Mouse (Mus musculus): ENCODE measurements around the gene Mt2. TPM values are rescaled to one million over a fixed set of nuclear protein-coding genes. Genes with fewer than 3 reads are reported as not detected.
"Not testable (repeated sequence)": the region's sequence is repeated elsewhere in the genome, so short reads cannot be mapped to it uniquely, and the experiment has no call there.

The Mt2 gene
- polyA plus RNA-seq, 1 experiment from 2014 or later, result 1,547 TPM

DNA sequence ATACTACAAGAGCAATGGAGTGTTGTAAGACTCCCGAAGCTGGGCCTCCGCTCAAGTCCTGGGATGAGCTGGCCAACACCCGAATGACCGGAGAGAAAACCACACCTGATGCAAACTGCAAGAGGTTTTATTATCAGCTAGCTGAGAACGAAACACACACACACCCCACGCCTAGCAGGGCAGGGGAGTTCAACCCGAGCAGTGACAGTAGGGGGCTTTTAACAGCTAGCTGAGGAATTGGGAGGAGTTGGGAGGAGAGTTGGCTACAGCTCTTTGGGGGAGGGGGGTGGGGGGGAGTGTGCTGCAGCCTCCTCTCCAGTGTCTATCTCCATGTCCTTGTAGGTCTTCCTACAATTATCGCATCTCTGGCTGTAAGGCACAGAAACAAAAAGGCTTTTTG, 6.7 kb upstream of the Mt2 start:
- H3K9ac ChIP-seq (ENCODE audit: low read depth, low read length); H3K9me3 ChIP-seq (replicated peaks; ENCODE audit: control insufficient read depth, low read length); H3K36me3 ChIP-seq (ENCODE audit: control insufficient read depth, insufficient read depth); H3K4me2 ChIP-seq (ENCODE audit: low read depth, low read length); H3K27me3 ChIP-seq (ENCODE audit: control insufficient read depth, insufficient read depth, low read depth, low read length); H3K27ac ChIP-seq (ENCODE audit: low read length); ATAC-seq (ENCODE audit: low read depth); H3K4me3 ChIP-seq (ENCODE audit: low read depth, low read length): not testable (repeated sequence)
- peaks cover 26% of the 10 kb centered on the region for H3K4me1 ChIP-seq (ENCODE audit: control insufficient read depth, low read depth, low read length)
- 60% methylated on average over 8 of the region's 8 CpGs for WGBS (ENCODE audit: insufficient replicate concordance)

DNA sequence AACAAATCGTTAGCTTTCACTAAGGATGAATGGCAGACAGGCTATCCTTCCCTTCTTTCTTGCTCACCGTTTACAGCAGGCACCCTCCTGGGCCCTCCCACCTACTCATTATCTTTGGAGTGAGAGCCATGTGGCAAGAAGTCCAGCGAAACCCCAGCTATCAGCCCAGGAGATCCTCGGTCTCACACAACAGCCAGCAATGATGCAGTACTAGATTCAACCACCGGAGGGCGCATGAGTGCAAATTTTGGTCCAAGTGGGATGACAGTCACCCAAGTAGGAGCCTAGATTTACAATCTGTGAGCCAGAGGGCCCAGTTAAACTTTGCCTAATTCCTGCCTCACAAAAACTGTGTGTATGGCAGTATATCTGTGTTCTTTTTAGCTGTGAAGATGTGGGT, 5.2 kb upstream of the Mt2 start:
- no peak overlapping the region for H3K4me2 ChIP-seq (ENCODE audit: low read depth, low read length)
- peaks cover 40% of the 10 kb centered on the region for H3K4me1 ChIP-seq (ENCODE audit: control insufficient read depth, low read depth, low read length)
- 3% methylated on average over 6 of the region's 6 CpGs for WGBS (ENCODE audit: insufficient replicate concordance)
- H3K27ac ChIP-seq (ENCODE audit: low read length), result no peak overlapping the region
- no peaks in the 10 kb centered on the region for H3K36me3 ChIP-seq (ENCODE audit: control insufficient read depth, insufficient read depth)
- ATAC-seq (ENCODE audit: low read depth), result no peak
- H3K27me3 ChIP-seq (ENCODE audit: control insufficient read depth, insufficient read depth, low read depth, low read length), result no peaks in the 10 kb centered on the region
- H3K9me3 ChIP-seq (replicated peaks; ENCODE audit: control insufficient read depth, low read length), result no peaks in the 10 kb centered on the region
- H3K9ac ChIP-seq (ENCODE audit: low read depth, low read length), result no peak overlapping the region
- H3K4me3 ChIP-seq (ENCODE audit: low read depth, low read length), result no peak overlapping the region

DNA sequence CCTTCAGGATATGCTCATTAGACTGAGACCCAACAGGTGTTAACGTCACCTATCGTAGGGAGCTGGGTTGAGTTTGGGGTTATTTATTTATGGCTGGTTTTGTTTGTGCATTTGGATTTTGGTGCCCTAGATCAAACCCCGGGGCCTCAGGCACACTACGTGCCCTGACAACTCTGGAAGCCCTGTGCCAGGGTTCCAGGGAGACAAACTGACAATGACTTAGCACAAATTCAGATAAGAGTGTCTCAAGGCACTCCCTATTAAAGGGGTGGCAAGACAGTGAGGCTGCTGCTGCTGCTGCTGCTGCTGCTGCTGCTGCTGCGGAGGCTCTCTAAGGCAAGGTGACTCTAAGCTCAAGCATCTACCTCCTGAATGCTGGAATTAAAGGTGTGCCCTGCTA, 2.9 kb upstream of the Mt2 start:
- ATAC-seq (ENCODE audit: low read depth), result peak; percentile 56
- H3K36me3 ChIP-seq (ENCODE audit: control insufficient read depth, insufficient read depth), result no peaks in the 10 kb centered on the region
- peaks cover 44% of the 10 kb centered on the region for H3K4me1 ChIP-seq (ENCODE audit: control insufficient read depth, low read depth, low read length)
- H3K9ac ChIP-seq (ENCODE audit: low read depth, low read length), result peak overlapping the region; percentile 89
- H3K4me3 ChIP-seq (ENCODE audit: low read depth, low read length), result peak overlapping the region; percentile 86
- H3K27ac ChIP-seq (ENCODE audit: low read length), result peak overlapping the region; percentile 99
- no peaks in the 10 kb centered on the region for H3K27me3 ChIP-seq (ENCODE audit: control insufficient read depth, insufficient read depth, low read depth, low read length)
- WGBS (ENCODE audit: insufficient replicate concordance), result 33% methylated on average over 5 of the region's 5 CpGs
- peak overlapping the region; percentile 44 for H3K4me2 ChIP-seq (ENCODE audit: low read depth, low read length)
- no peaks in the 10 kb centered on the region for H3K9me3 ChIP-seq (replicated peaks; ENCODE audit: control insufficient read depth, low read length)

DNA sequence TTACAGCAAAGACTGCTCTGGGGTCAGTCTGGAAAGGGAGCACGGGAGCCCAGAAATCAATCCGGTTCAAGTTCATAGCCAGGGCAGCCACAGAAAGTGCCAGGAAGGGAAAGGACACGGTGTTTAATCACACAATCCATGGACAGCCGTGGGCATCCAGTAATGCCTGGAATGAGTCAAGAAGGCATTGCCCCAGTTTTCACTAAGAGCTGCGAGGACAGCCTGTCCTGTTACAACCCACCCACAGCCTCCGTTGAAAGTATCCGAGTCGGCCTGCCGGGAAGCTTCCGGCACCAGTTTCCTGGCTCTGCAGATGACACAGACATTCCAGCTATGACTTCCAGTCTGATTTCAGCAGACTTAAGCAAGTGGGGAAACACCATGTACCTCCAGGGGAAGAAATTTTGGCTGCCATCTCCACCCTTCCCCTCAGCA, 1.1 kb upstream of the Mt2 start:
- Histone ChIP-seq H3K4me3 (ENCODE audit: low read depth, low read length) (peak overlapping the region; percentile 86), H3K36me3 (ENCODE audit: control insufficient read depth, insufficient read depth) (no peaks in the 10 kb centered on the region), H3K27ac (ENCODE audit: low read length) (peak overlapping the region; percentile 99), H3K9ac (ENCODE audit: low read depth, low read length) (peak overlapping the region; percentile 89), H3K27me3 (ENCODE audit: control insufficient read depth, insufficient read depth, low read depth, low read length) (no peaks in the 10 kb centered on the region), H3K4me2 (ENCODE audit: low read depth, low read length) (peak overlapping the region; percentile 89), H3K9me3 (replicated peaks; ENCODE audit: control insufficient read depth, low read length) (no peaks in the 10 kb centered on the region), H3K4me1 (ENCODE audit: control insufficient read depth, low read depth, low read length) (peaks cover 56% of the 10 kb centered on the region)
- ATAC-seq (ENCODE audit: low read depth), result no peak
- 41% methylated on average over 10 of the region's 10 CpGs for WGBS (ENCODE audit: insufficient replicate concordance)

DNA sequence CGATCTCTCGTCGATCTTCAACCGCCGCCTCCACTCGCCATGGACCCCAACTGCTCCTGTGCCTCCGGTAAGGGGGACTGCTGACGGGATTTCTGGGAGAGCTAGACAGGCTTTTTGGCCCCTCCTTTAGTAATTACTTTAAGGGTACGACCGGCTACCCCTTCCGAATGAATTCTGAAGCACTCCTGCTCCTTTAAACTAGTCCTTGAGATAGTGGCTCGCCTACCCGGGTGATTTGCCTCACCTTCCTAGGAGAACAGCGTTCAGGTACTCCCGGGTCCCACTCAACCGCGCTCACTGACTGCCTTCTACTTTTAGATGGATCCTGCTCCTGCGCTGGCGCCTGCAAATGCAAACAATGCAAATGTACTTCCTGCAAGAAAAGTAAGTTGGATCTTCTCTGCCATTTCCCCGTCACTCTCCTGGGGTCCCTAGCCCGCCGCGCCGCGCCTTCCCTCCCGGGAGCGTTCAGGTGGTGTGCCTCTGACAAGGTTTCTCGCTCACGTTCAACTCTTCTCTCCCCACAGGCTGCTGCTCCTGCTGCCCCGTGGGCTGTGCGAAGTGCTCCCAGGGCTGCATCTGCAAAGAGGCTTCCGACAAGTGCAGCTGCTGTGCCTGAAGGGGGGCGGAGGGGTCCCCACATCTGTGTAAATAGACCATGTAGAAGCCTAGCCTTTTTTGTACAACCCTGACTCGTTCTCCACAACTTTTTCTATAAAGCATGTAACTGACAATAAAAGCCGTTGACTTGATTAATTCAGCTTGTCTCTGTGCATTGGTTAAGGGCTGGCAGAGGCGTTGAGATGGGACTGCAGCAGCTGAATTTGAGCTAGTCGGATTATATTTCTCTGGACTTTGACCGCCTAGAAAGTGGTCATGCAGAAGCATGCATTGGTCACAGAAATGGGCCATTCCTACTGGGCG, 607 bp downstream of the Mt2 start:
- H3K4me2 ChIP-seq (ENCODE audit: low read depth, low read length), result peak overlapping the region; percentile 89
- H3K9me3 ChIP-seq (replicated peaks; ENCODE audit: control insufficient read depth, low read length), result no peaks in the 10 kb centered on the region
- WGBS (ENCODE audit: insufficient replicate concordance), result 1% methylated on average over 39 of the region's 39 CpGs
- no peaks in the 10 kb centered on the region for H3K36me3 ChIP-seq (ENCODE audit: control insufficient read depth, insufficient read depth)
- peaks cover 63% of the 10 kb centered on the region for H3K4me1 ChIP-seq (ENCODE audit: control insufficient read depth, low read depth, low read length)
- no peaks in the 10 kb centered on the region for H3K27me3 ChIP-seq (ENCODE audit: control insufficient read depth, insufficient read depth, low read depth, low read length)
- peak overlapping the region; percentile 86 for H3K4me3 ChIP-seq (ENCODE audit: low read depth, low read length)
- peak overlapping the region; percentile 99 for H3K27ac ChIP-seq (ENCODE audit: low read length)
- H3K9ac ChIP-seq (ENCODE audit: low read depth, low read length), result peak overlapping the region; percentile 94
- ATAC-seq (ENCODE audit: low read depth), result no peak; the same call in 1 of the 2 replicates

DNA sequence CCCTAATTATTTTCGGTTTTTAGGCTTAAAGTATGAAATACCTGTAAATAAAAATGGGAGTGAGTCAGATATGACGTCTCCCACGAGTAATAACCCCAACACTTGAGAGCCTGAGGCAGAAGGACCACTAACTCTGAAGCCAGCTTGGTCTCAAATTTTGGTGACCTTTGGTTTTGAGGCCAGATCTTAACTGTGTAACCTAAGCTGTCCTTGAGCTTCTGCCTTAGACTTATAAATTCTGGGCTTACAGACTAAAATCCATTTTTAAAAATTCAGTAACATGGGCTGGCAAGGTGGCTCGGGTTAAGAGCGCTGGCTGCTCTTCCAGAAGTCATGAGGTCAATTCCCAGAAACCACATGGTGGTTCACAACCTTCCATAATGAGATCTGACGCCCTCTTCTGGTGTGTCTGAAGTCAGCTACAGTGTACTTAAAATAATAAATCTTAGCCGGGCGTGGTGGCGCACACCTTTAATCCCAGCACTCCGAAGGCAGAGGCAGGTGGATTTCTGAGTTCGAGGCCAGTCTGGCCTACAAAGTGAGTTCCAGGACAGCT, 1.5 kb downstream of the Mt2 start:
- peak overlapping the region; percentile 99 for H3K27ac ChIP-seq (ENCODE audit: low read length)
- peak overlapping the region; percentile 89 for H3K4me2 ChIP-seq (ENCODE audit: low read depth, low read length)
- H3K4me3 ChIP-seq (ENCODE audit: low read depth, low read length), result peak overlapping the region; percentile 86
- no peaks in the 10 kb centered on the region for H3K27me3 ChIP-seq (ENCODE audit: control insufficient read depth, insufficient read depth, low read depth, low read length)
- peaks cover 64% of the 10 kb centered on the region for H3K4me1 ChIP-seq (ENCODE audit: control insufficient read depth, low read depth, low read length)
- H3K36me3 ChIP-seq (ENCODE audit: control insufficient read depth, insufficient read depth), result no peaks in the 10 kb centered on the region
- H3K9ac ChIP-seq (ENCODE audit: low read depth, low read length), result peak overlapping the region; percentile 94
- H3K9me3 ChIP-seq (replicated peaks; ENCODE audit: control insufficient read depth, low read length), result no peaks in the 10 kb centered on the region
- no peak for ATAC-seq (ENCODE audit: low read depth)
- WGBS (ENCODE audit: insufficient replicate concordance), result 35% methylated on average over 11 of the region's 11 CpGs

DNA sequence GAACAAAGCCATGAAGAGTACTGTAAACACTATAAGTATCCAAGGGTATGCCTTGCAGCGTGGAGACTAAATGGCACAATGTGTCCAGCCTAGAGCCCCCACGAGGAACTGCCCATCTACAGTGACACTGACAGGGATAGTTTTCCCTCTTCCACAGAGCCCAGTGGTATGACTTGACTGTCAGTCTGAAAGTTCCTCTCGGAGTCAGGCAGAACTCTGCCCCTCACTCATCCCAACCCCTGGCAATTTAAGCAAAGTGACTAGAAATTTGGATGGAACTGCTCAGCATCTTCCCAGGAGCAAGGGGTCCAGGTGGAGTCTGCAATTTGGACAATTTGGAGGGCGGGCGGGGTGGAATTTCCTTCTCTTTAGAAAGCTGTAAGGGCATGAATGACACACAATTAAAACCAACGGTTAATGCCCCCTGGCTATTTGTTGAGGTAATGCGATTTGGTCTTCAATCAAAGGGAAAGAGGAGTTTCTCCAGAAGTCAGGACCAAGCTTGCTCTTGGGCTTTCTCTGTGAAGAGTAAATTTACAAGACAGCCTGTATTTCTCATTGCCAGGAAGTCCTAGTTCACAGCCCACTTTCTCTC, 2.3 kb downstream of the Mt2 start:
- Histone ChIP-seq H3K27me3 (ENCODE audit: control insufficient read depth, insufficient read depth, low read depth, low read length) (no peaks in the 10 kb centered on the region), H3K4me3 (ENCODE audit: low read depth, low read length) (peak overlapping the region; percentile 86), H3K9ac (ENCODE audit: low read depth, low read length) (peak overlapping the region; percentile 94), H3K27ac (ENCODE audit: low read length) (peak overlapping the region; percentile 99), H3K36me3 (ENCODE audit: control insufficient read depth, insufficient read depth) (no peaks in the 10 kb centered on the region), H3K4me1 (ENCODE audit: control insufficient read depth, low read depth, low read length) (peaks cover 58% of the 10 kb centered on the region), H3K9me3 (replicated peaks; ENCODE audit: control insufficient read depth, low read length) (no peaks in the 10 kb centered on the region), H3K4me2 (ENCODE audit: low read depth, low read length) (peak overlapping the region; percentile 89)
- ATAC-seq (ENCODE audit: low read depth), result no peak
- WGBS (ENCODE audit: insufficient replicate concordance), result 37% methylated on average over 7 of the region's 7 CpGs

DNA sequence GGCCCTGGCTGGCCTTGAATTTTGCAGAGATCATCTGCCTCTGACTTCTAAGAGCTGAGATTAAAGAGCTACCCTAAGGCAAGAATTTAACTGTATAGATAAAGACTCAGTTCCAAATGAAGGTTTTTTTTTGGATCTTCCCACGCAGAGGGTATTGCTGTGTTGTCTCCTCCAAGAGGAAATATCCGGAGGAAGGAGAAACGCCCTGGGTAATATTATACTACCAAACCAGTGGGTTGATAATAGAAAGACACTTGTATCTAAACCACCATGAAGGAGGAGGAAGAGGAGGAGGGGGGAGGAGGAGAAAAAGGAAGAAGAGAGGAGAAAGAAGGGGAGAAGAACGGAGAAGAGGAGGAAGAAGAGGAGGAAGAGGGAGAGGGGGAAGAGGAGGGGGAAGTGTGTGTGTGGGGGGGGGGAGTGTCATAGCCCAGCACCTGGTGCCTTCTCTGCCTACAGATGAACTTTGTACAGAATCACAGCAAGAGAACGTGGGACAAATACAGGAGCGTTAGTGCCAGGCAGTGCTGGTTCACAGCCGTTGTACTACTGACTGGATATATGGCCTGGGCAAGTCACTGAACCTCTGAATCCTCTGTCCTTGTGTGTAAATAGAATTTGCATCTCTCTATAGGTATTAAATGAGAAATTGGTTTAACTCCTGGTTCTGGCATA, 5.4 kb downstream of the Mt2 start:
- Histone ChIP-seq H3K36me3 (ENCODE audit: control insufficient read depth, insufficient read depth) (no peaks in the 10 kb centered on the region), H3K9ac (ENCODE audit: low read depth, low read length) (peak overlapping the region; percentile 74)
- 56% methylated on average over 7 of the region's 7 CpGs for WGBS (ENCODE audit: insufficient replicate concordance)

More for the DNA sequence above, 5.4 kb downstream of the Mt2 start:
- Histone ChIP-seq H3K4me3 (ENCODE audit: low read depth, low read length) (peak overlapping the region; percentile 75), H3K27ac (ENCODE audit: low read length) (peak overlapping the region; percentile 100), H3K4me2 (ENCODE audit: low read depth, low read length) (peak overlapping the region; percentile 66), H3K9me3 (replicated peaks; ENCODE audit: control insufficient read depth, low read length) (no peaks in the 10 kb centered on the region), H3K27me3 (ENCODE audit: control insufficient read depth, insufficient read depth, low read depth, low read length) (no peaks in the 10 kb centered on the region), H3K4me1 (ENCODE audit: control insufficient read depth, low read depth, low read length) (peaks cover 51% of the 10 kb centered on the region)
- ATAC-seq (ENCODE audit: low read depth), result no peak
